Mouse (Mus musculus) liver, postnatal 0 days (tissue): ENCODE measurements around the gene Pcsk6. TPM values are rescaled to one million over a fixed set of nuclear protein-coding genes. Genes with fewer than 3 reads are reported as not detected.

Source experiments
- ATAC-seq: fragments of 200-750 bp; cut with Nextera tagmentation; 2 replicates; pipeline ENCODE4 v1.8.0; 2017; ENCODE audit warnings: mild to moderate bottlenecking, moderate library complexity
- DNase-seq: peaks from one replicate; pipeline ENCODE4 v3.0.0-alpha.2; 2016
- H3K27ac ChIP-seq: fragments of 300-500 bp; sonication (generic); 2 replicates; pipeline ENCODE4 v1.5.1; 2014; ENCODE audit warnings: antibody characterized with exemption, moderate library complexity, mild to moderate bottlenecking, low read depth
- H3K27me3 ChIP-seq: fragments of 300-500 bp; sonication (generic); 2 replicates; pipeline ENCODE4 v1.6.1; 2014; ENCODE audit warnings: low read length, control low read depth, mixed read lengths; ENCODE audit not compliant: insufficient read depth
- H3K36me3 ChIP-seq: fragments of 300-500 bp; sonication (generic); replicated peaks from 2 replicates; pipeline ENCODE4 v1.6.1; 2014; ENCODE audit warnings: mild to moderate bottlenecking, control low read depth, low read length, moderate library complexity, mixed read lengths; ENCODE audit not compliant: insufficient read depth
- H3K4me1 ChIP-seq: fragments of 300-500 bp; sonication (generic); 2 replicates; pipeline ENCODE4 v1.6.1; 2014; ENCODE audit warnings: antibody characterized with exemption, mild to moderate bottlenecking, control low read depth; ENCODE audit not compliant: insufficient read depth
- H3K4me2 ChIP-seq: fragments of 300-500 bp; sonication (generic); 2 replicates; pipeline ENCODE4 v1.6.1; 2014; ENCODE audit warnings: low read depth, mild to moderate bottlenecking, low read length, moderate library complexity, mixed read lengths
- H3K4me3 ChIP-seq: fragments of 300-500 bp; sonication (generic); 2 replicates; pipeline ENCODE4 v1.5.1; 2014; ENCODE audit warnings: low read depth, low read length
- H3K9ac ChIP-seq: fragments of 300-500 bp; sonication (generic); replicated peaks from 2 replicates; pipeline ENCODE4 v1.6.1; 2014; ENCODE audit warnings: mild to moderate bottlenecking, moderate library complexity
- H3K9me3 ChIP-seq: fragments of 300-500 bp; sonication (generic); 2 replicates; pipeline ENCODE4 v1.6.1; 2016; ENCODE audit warnings: mild to moderate bottlenecking, control low read depth, low read length, mixed read lengths
- CTCF ChIP-seq: sonication (generic); IDR thresholded peaks from 2 replicates; pipeline ENCODE4 v1.5.1; 2016; ENCODE audit warnings: antibody characterized with exemption, low read depth
- EP300 ChIP-seq: IDR thresholded peaks from 2 replicates; pipeline ENCODE4 v1.6.1; 2016; ENCODE audit warnings: antibody characterized with exemption, low read depth, mild to moderate bottlenecking
- WGBS: fragments of 180-500 bp; shearing (Covaris S2); extraction: QIAGEN DNeasy Blood & Tissue Kit; methylation state at CpG from one replicate; pipeline ENCODE4 v1.1.7; 2014; ENCODE audit not compliant: insufficient replicate concordance; 5-methylcytosine and 5-hydroxymethylcytosine counted together
- polyA plus RNA-seq: library from polyadenylated mRNA; unstranded; fragments of >200 nt; fragmentation: Nextera tagmentation; extraction: Ambion mirVana; gene quantifications from 2 replicates; pipeline ENCODE4 v1.2.1, GENCODE M21; 2015

Gene Pcsk6
- polyA plus RNA-seq, 1 experiment from 2014 or later, result 3.6 TPM

GRCm38 (mm10) chr7:65870928-65871580 is 9.5 kb downstream of the Pcsk6 start:
- Histone ChIP-seq H3K27me3 (no peaks in the 10 kb centered on the region), H3K4me3 (no peak overlapping the region), H3K4me2 (no peak overlapping the region), H3K36me3 (no peaks in the 10 kb centered on the region), H3K9ac (no peak overlapping the region), H3K27ac (no peak overlapping the region), H3K9me3 (no peaks in the 10 kb centered on the region), H3K4me1 (peaks cover 12% of the 10 kb centered on the region)
- DNase-seq, result no peak
- TF ChIP-seq CTCF (no peak), EP300 (no peak)
- 64% methylated on average over 10 of the region's 10 CpGs for whole genome bisulfite sequencing
- ATAC-seq, result no peak

GRCm38 (mm10) chr7:65871851-65872250 is 10.3 kb downstream of the Pcsk6 start:
- no peak overlapping the region for H3K4me2 ChIP-seq
- ATAC-seq (no peak), DNase-seq (no peak)
- H3K9me3 ChIP-seq, result no peaks in the 10 kb centered on the region
- WGBS, result 72% methylated on average over 2 of the region's 2 CpGs
- H3K4me3 ChIP-seq, result no peak overlapping the region
- no peak overlapping the region for H3K9ac ChIP-seq
- no peaks in the 10 kb centered on the region for H3K27me3 ChIP-seq
- no peak for TF ChIP-seq CTCF
- no peak for TF ChIP-seq EP300
- H3K36me3 ChIP-seq, result no peaks in the 10 kb centered on the region
- no peak overlapping the region for H3K27ac ChIP-seq
- H3K4me1 ChIP-seq, result peaks cover 12% of the 10 kb centered on the region

DNA sequence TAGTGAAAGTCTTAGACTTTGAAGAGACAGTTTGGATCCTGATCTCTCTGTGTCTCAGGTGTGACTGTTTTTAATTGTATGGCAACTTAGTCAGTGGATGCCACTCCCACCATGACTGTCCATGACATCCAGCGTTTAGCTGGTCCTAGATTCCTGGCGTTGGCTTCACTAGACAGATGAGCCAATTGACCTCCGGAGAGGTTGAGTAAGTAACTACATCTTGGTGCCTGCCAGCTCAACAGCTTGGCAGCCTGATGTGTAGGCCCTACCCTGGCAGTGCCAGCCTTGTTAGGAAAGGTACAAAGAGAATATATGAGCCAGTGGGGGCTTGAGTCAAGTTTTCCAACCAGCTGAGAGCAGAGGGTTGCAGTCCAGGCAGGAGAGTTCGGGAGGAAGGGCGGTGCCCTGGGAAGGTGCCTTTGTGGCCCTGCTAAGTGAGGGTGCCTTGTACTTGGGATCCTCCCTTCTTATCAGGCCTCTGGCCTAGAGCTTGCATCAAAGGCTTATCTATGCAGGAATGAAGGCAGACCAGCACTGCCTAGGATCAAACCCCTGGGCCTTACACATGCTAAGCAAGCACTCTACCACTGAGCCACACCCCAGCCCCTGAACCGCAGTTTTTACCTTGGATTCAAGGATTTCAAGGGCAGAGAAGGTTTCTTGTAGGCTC is 11.8 kb downstream of the Pcsk6 start:
- no peak overlapping the region for H3K27ac ChIP-seq
- no peak overlapping the region for H3K9ac ChIP-seq
- no peak overlapping the region for H3K4me3 ChIP-seq
- H3K36me3 ChIP-seq, result no peaks in the 10 kb centered on the region
- WGBS, result 67% methylated on average over 6 of the region's 6 CpGs
- no peak overlapping the region for H3K4me2 ChIP-seq
- ATAC-seq (peak; percentile 76), DNase-seq (no peak)
- TF ChIP-seq EP300 (peak; percentile 58), CTCF (no peak)
- no peaks in the 10 kb centered on the region for H3K27me3 ChIP-seq
- no peaks in the 10 kb centered on the region for H3K9me3 ChIP-seq
- peaks cover 12% of the 10 kb centered on the region for H3K4me1 ChIP-seq

- 0 out of 2 replicates have a peak, but pooled peaks have one; percentile 33 for ATAC-seq
- H3K9ac ChIP-seq, result no peak overlapping the region
- TF ChIP-seq CTCF (no peak), EP300 (no peak)
- H3K27me3 ChIP-seq, result no peaks in the 10 kb centered on the region
- H3K4me1 ChIP-seq, result peaks cover 12% of the 10 kb centered on the region
- H3K9me3 ChIP-seq, result no peaks in the 10 kb centered on the region
- no peak overlapping the region for H3K27ac ChIP-seq
- no peak overlapping the region for H3K4me3 ChIP-seq
- no peak overlapping the region for H3K4me2 ChIP-seq
- WGBS, result 62% methylated on average over 2 of the region's 2 CpGs
- no peak for DNase-seq
- no peaks in the 10 kb centered on the region for H3K36me3 ChIP-seq
Measured at GRCm38 (mm10) chr7:65873902-65874301, 12.4 kb downstream of the Pcsk6 start.

DNA sequence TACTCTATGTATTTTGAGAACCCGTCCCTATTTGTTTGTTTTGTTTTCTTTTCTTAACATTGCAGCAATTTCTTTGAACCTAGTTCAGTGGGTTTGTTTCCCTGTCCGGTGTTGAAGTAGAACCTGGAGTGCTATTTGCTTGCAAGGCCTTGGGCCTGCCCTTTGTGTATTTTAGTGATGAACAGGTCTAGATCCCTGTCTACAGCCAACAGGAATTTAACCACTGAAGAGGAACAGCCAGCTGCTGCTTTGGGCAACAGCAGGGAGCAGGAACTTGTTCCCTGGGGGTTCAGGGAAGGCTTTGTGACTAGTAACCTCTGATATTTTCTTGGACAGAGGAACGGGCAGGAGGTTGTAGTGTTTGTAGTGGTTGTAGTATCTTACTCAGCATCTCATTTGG is 15.1 kb downstream of the Pcsk6 start:
- no peaks in the 10 kb centered on the region for H3K36me3 ChIP-seq
- no peaks in the 10 kb centered on the region for H3K27me3 ChIP-seq
- DNase-seq (no peak), ATAC-seq (no peak)
- WGBS, result 66% methylated on average over 3 of the region's 3 CpGs
- H3K4me2 ChIP-seq, result no peak overlapping the region
- TF ChIP-seq CTCF (no peak), EP300 (no peak)
- peaks cover 17% of the 10 kb centered on the region for H3K4me1 ChIP-seq
- no peaks in the 10 kb centered on the region for H3K9me3 ChIP-seq
- no peak overlapping the region for H3K27ac ChIP-seq
- H3K4me3 ChIP-seq, result no peak overlapping the region
- no peak overlapping the region for H3K9ac ChIP-seq

GRCm38 (mm10) chr7:65878234-65878633 is 16.7 kb downstream of the Pcsk6 start:
- H3K4me2 ChIP-seq, result no peak overlapping the region
- WGBS, result 77% methylated on average over 4 of the region's 4 CpGs
- no peaks in the 10 kb centered on the region for H3K27me3 ChIP-seq
- H3K4me1 ChIP-seq, result peaks cover 16% of the 10 kb centered on the region
- H3K27ac ChIP-seq, result no peak overlapping the region
- H3K9ac ChIP-seq, result no peak overlapping the region
- H3K4me3 ChIP-seq, result no peak overlapping the region
- no peaks in the 10 kb centered on the region for H3K9me3 ChIP-seq
- ATAC-seq, result no peak
- no peak for TF ChIP-seq CTCF
- TF ChIP-seq EP300, result no peak
- no peak for DNase-seq
- H3K36me3 ChIP-seq, result no peaks in the 10 kb centered on the region
